Mouse (Mus musculus): ENCODE measurements at regions not wholly inside any gene's neighbourhood (a gene's known extent, or its start where the extent isn't known, plus 50 kb on each side); places are given as distances from the start of the nearest gene placed in this dataset.

DNA sequence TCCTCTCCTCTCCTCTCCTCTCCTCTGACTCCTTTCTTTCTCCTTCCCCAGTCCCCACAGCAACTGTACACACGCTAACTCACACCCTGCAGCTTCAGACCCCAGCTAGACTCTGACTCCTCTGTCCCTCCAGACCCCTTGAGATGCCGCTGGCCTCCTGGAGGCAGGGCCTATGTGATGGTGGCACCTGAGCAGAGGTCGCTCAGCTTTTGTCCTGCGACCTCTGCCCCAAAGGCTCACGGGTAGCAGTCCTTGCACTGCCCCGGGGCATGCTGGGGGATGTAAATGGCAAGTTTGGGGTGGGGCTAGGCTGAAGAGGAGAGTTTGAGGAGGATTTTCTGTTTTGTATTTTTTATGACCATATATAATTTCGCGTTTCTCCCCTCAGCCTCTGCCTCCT is 60.2 kb upstream of the Casz1 start:
- TF ChIP-seq POLR2A (IDR thresholded peaks at IDR 0.05; ENCODE audit: control insufficient read depth, extremely low read depth, insufficient read depth, low read length, poor library complexity) (no peak), CTCF (IDR thresholded peaks at IDR 0.05; ENCODE audit: borderline replicate concordance, control insufficient read depth, extremely low read depth, insufficient read depth, low read length, poor library complexity) (no peak)

Data from thymus, adult 2 months (tissue).